Mouse (Mus musculus) CD4-positive, CD25-positive, alpha-beta regulatory T cell, adult 2 months (primary cell): Measurements from ENCODE around the gene Sst.
A peak's percentile ranks its signal among the peaks of the same experiment; 100 is the strongest.
"Not testable (repeated sequence)": the region's sequence is repeated elsewhere in the genome, so short reads cannot be mapped to it uniquely, and the experiment has no call there.

Experiments
- DNase-seq: peaks from one replicate; pipeline ENCODE4 v3.0.0-alpha.2; 2012; ENCODE audit warnings: low read depth, low spot score

Sst gene

DNA sequence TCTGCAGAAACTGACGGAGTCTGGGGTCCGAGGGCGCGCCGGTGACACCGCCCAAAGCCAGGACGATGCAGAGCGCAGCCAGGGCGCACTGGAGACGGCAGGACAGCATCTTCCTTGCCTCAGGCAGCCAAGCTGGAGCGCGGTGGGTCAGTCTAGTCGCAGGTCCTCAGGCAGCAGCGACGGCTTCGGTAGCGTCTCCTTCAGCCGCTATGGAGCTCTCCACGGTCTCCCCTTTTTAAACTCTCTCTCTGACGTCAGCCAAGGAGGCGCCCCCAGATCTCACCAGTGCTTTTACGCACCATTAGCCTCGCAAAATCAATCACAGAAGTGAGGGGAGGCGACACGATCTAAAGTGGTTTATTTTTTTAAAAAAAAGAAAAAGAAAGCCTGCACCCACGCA is at the start of gene Sst:
Gene Sst, minus strand, starts transcription at position 323 of the 400 bp plus-strand sequence.
- no peak for DNase-seq

- DNase-seq: no peak
Observed at GRCm38 (mm10) chr16:23934397-23934796, 43.6 kb upstream of the Sst start.

DNA sequence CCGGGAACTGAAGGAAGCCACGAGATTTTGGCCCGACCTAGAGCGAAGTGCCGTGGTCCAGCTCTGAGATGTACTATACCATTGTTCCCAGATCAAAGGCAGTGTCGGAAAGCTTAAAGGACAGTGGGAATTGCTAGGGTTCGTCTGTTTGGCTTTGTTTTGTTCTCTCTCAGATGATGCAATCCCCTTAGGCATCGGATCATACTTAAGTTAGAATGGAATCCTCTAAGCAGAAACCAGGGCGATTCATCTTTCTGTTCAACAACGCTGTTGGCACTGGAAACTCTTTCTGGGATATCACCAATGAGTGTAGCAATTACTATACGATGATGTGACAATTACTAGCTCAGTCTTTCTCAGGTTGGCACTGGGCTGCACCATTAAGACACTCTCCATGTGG is 41.5 kb upstream of the Sst start, which contains the start of gene Rtp2:
Gene Rtp2, minus strand, starts transcription at position 101 of the 400 bp plus-strand sequence.
- no peak for DNase-seq

GRCm38 (mm10) chr16:23931275-23931674 is 40.5 kb upstream of the Sst start:
- DNase-seq: no peak

DNA sequence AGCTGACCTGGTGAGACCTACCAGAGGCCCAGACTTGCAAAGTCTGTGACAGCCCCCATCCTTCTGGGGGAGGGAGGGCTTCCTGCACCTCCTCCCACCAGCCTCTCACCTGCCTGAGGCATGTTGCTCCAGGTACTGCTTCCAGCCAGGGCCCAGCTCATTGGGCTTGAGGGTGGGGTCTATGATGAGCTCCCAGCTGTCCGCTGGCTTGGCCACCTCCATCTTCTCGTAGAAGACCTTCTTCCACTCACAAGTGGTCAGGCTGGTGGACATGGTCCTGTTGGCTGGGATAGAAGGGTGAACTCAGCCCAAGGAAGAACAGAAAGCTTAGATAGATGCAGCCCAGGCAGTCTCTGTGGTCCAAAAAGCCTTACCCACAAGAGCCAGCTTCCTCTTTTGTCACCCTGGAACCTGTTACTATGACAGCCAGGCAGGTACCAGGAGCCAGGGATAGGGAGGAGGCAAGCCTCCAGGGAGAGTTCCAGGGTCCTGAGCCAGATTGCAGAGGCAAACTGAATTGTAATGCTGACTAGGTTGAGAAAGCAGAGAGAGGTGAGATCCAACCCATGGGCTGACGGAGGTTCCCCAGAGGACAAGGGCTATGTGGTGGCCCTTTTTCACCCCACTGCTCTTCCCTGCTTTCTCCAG is 39.8 kb upstream of the Sst start:
- DNase-seq: no peak

DNA sequence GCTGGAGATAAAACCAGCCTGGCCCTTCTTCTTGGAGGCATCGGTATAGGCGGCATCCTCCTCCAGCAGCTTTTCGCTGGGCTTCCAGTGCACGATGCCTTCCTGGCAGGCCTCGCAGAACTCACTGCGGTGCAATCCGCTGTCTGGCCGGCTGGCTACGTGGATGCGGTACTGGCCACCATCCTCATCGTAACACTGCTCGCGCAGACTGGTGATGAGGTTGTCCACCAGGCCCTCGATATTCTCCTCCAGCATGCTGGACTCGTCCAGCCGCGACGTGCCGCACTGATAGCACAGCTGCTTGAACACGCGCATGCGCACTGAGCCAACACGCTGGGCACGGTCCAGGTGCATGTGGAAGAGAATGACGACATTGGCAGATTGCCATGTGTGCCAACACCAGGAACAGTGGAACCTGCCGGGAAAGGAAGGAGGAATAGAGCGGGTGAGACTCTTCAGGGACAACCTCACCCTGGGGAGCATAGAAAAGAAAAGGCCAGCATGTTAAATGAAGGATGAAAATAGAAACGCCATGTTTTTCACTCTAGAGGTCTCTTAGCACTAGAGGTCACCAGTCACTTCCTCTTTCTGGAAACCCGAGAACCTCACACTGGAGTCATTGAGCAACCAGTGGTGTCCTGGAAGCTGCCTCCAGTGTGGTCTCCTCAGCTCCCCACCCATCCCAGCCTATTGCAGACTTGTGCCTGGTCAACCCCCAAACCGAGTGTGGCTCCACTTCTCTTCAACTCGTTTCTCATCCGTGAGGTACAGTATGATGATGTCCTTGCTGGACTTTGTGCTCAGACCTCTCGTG is 36.8 kb upstream of the Sst start:
- no peak for DNase-seq

DNA sequence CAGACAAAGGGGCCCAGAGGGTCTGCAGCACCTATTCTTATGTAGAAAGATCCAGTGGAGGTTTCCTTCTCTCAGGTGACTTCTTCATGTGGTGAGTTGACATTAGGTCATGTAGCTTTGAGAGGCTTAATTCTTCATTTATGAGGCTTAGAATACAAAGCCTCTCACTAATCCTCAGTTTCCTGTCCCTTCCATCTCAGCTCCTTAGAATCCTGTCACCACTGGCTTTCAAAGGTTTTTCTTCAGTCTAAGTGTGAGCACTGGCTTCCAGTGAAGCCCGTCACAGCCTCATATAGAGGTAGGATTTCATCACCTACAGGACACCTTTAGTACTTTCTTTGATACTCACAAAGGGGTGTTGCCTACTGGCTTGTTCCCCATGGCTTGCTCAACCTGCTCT is 32.1 kb upstream of the Sst start:
- no peak for DNase-seq

DNA sequence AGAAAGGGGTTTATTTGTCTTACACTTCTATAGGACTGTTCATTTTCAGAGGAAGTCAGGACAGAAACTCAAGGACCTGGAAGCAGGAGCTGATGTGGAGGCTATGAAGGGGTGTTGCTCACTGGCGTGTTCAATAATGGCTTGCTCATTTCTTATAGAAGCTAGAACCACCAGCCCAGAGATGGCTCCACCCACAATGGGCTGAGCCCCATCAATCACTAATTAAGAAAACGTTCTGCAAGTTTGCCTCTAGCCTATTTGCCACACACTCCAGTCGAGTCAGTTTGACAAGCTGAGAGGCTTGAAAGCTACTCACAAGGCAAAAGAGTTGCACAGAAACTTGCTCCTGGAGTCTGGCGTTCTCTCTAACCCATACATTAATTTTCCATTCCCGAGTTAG is 30.9 kb upstream of the Sst start:
- DNase-seq: no peak

GRCm38 (mm10) chr16:23919418-23919817 is 28.7 kb upstream of the Sst start:
- DNase-seq: no peak

DNA sequence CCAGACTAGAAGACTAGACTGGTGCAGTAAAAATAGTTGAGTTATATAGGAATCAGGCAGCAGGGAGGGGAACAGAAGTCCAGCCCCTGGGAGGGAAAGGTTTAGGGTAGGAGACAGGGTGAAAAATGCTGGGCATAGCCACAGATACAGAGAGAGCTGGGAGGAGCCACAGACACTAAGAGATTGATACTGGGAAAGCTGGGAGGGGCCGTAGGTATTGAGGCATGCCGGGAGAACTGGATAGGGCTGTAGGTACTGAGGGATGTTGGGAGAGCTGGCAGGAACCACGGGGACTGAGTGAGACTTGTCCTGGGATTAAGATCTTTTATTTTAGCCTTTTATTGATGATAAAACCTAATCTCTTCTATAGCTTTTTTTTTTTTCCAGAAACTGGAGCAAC is 22.6 kb upstream of the Sst start:
- DNase-seq: no peak

GRCm38 (mm10) chr16:23912741-23913140 is 22.0 kb upstream of the Sst start:
- no peak for DNase-seq

GRCm38 (mm10) chr16:23909015-23909354 is 18.2 kb upstream of the Sst start:
- not testable (repeated sequence) for DNase-seq

DNA sequence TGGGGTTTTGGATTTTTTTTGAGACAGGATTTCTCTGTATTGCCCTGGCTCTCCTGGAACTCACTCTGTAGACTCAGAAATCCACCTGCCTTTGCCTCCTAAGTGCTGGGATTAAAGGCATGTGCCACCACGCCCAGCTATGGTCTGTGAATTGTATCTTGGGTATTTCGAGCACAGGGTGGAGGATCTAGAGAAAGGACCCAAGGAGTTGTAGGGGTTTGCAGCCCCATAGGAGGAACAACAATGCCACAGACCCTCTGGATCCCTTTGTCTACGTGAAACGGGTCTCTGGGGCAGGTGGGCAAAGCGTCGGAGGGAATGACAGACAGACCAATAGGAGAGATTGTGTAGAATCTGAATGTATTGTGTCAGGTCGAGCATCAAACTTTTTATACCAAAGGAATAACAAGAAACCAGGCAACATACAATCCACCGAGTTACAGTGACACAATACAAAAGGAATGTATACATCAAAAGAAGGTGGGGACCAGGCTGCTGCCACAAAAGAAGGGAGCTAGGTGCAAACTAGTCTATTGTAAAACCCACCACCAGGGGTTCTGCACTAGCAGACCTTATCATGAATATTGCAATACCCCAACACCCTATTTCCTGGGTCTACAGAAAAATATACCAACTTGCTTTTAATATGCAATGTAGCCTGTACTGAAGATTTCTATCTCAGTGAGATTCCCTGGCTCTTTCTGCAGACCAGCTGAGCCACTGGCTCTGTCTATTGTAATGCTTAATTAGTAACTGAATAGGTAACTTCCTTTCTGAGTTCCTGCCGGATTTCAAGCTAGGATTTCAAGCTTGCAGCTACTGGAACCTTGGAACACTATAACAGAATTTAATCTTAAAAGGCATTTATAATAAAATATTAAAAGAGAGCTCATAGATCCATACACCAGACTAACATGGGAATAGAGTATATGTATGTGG is 17.6 kb upstream of the Sst start:
- not testable (repeated sequence) for DNase-seq

DNA sequence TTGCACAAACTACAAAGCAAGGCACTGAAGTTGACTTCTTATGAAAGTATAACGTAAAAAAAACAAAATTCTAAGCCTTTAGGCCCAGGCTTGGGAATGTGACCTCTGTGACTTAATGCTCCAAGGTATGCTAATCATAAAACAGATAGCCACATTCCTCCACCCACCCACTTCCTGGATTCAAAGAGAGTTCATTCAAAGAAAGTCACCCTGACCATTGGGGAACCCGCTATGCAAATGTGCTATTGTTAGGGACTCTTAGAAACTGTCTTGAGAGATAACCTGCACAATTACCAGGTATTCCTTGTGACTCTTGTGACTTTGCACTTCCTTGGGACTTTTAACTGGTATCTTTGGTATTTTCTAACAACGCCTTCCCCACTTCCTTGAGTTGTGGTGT is 15.8 kb upstream of the Sst start:
- not testable (repeated sequence) for DNase-seq

DNA sequence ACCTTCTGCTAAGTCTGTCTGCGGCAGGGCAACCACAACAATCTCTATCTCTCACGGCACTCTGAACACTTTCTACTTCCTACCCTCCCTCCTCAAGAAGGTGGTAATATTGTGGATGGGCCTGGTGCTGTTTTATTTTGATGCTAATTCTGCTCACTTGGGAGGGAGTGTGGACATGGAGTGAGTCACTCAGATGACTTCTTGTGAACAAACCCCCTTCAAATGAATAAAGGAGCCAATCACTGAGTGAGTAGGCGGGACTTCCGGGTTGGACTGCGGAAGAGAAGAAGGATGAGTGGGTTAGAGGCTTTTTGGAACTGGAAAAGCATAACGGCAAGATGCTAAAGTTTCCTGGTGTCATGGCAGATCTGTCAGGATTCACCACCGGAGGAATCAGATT is 10.7 kb upstream of the Sst start:
- no peak for DNase-seq

DNA sequence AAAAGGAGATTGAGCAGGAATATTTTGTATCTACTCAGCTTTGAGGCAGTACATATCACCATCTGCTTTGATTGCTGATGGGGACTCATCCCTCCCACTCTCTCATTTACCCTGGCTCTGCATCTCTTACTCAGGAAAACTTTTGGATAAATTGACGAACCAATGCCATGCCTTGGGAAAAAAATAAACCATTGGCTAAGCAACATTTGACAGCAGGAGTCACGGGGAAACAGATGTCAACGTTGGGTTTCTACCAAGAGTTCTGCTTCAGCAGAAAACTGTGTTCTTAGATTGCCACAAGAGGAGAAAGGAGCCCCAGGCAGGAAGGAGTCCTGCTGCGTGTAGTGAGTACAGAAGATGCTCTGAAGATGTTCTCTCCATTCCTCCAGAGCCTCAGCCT is 9.3 kb upstream of the Sst start:
- no peak for DNase-seq

DNA sequence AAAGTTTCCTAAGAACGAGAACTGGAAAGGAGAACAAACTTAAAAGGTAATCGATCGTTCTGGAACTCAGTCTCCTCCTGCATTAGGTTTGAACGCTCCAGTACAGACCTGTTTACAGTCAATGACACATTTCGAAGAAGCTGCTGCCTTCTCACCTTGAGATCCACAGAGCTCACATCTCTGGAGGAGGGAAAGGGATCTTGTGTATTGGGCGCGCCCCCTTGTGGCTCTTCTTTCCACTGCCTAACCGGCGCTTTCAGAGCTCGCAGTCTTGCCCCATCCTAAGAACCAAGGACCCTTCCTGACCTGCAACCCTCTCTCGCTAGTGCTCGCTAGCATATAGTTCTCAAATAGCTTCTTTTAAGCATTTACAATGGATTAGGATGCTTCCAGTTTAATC is 8.1 kb upstream of the Sst start:
- DNase-seq: peak; percentile 83

- DNase-seq: peak; percentile 75
Observed at GRCm38 (mm10) chr16:23897984-23898586, 7.3 kb upstream of the Sst start.

DNA sequence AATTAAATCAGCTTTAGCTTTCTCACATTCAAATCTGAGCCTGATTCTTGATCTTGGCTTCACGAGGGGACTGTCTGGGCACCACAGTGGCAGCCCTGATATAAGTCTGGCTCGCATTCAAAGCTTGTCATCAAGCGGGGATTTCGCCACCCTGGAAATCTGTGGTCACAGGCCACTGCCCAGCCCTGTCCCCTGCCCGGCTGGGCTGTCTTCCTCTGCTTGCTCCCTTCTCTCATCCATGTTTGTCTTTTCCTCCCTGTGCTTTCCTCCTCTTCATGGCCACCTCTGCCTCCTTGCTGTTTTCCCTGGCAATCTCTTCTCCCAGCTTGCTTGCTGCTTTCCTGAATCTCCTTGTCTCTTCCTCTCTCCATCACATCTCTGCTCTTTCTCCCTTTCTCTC is 6.7 kb upstream of the Sst start:
- DNase-seq: no peak

GRCm38 (mm10) chr16:23895135-23895534 is 4.4 kb upstream of the Sst start:
- no peak for DNase-seq

- no peak for DNase-seq
Observed at GRCm38 (mm10) chr16:23890151-23890550, 607 bp downstream of the Sst start.
